ENCODE assay signal across 8 mouse cellular contexts in the genomic region with DNA sequence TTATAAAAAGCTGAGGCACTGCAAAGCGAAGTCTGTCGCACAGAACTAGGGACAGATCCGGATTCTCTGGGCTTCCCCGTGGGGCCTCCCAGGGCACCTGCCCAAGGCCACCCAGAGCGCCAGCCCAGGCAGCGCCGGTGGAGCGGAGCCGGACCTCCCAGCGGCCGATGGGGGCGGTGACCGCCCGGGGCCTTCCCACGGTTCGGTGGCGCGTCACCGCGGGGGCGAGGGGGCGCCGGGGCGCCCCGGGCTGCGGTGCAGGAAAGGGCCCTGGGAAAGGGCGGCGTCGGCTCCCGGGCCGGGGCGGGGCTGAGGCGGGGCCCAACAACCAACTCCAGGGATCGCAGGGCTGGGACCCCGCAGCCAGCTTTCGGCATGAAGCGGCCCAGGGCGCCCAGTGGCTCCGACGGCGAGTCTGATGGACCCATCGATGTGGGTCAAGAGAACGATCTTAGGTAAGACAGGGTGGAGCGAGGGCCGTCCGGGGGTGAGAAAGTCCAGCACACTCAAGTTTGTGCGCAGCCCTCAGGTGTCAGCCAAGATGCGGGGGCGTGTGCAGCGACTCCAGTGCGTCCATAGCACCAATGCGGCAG. TPM values are rescaled to one million over a fixed set of nuclear protein-coding genes. Genes with fewer than 3 reads are reported as not detected.
A peak's percentile ranks its signal among the peaks of the same experiment; 100 is the strongest.
DNase-seq lines count a peak whose midpoint lies in the region; ATAC-seq and TF ChIP-seq lines count a peak whose summit lies in the region.

A gene (plus strand): TSS at position 65 of the 593 bp plus-strand sequence.

- TF ChIP-seq CTCF in CH12.LX (conservative IDR thresholded peaks at IDR 0.05 in 1 of 2, IDR thresholded peaks at IDR 0.05 in 1 of 2; ENCODE audit: low read depth in 2 of 2, low read length in 2 of 2), result no peak
- peak; percentile 34 for TF ChIP-seq CTCF in heart, adult 2 months (IDR thresholded peaks at IDR 0.05)
- no peak for TF ChIP-seq CTCF in intestine, postnatal 0 days (IDR thresholded peaks at IDR 0.05; ENCODE audit: low read depth)
- no peak for TF ChIP-seq CTCF in liver, postnatal 0 days (IDR thresholded peaks at IDR 0.05; ENCODE audit: low read depth)
- TF ChIP-seq CTCF in olfactory bulb, adult 2 months (IDR thresholded peaks at IDR 0.05; ENCODE audit: insufficient read depth, low read depth, low read length), result no peak

- no peak for TF ChIP-seq EP300 in CH12.LX (IDR thresholded peaks at IDR 0.05; ENCODE audit: low read length)
- no peak for TF ChIP-seq EP300 in heart, adult 2 months (IDR thresholded peaks at IDR 0.05; ENCODE audit: insufficient read depth, low read depth, low read length)
- no peak for TF ChIP-seq EP300 in liver, postnatal 0 days (IDR thresholded peaks at IDR 0.05; ENCODE audit: low read depth)

- in situ Hi-C loops in CH12.LX (cut with MboI; ENCODE audit: low pct_ligation_motif_present, low pct_unique_long_range_greater_than_20kb, low sequenced_read_pairs), result no loop called here

- H3K79me2 ChIP-seq in CH12.LX (replicated peaks; ENCODE audit: control insufficient read depth, extremely low read depth, insufficient read depth, poor library complexity, severe bottlenecking), result no peaks in the 10 kb centered on the region
- no peaks in the 10 kb centered on the region for H3K79me2 ChIP-seq in heart, adult 2 months (replicated peaks; ENCODE audit: control insufficient read depth, insufficient read depth, low read length)

- no peak within 1 kb of the TSS for H3K27ac ChIP-seq in CH12.LX (ENCODE audit: insufficient read depth, low read depth)
- H3K27ac ChIP-seq in heart, adult 2 months, result peak within 1 kb of the TSS; percentile 71
- H3K27ac ChIP-seq in intestine, postnatal 0 days (ENCODE audit: low read depth, low read length), result no peak within 1 kb of the TSS
- H3K27ac ChIP-seq in liver, postnatal 0 days (ENCODE audit: low read depth), result 0 out of 2 replicates have a peak within 1 kb of the TSS, but pooled peaks have one; percentile 39
- H3K27ac ChIP-seq in olfactory bulb, adult 2 months (ENCODE audit: insufficient read depth, low read depth, low read length), result no peak within 1 kb of the TSS

- 2% methylated on average over 52 of the region's 52 CpGs for WGBS in heart, adult 2 months
- 1% methylated on average over 45 of the region's 52 CpGs for WGBS in intestine, postnatal 0 days
- WGBS in liver, postnatal 0 days (ENCODE audit: insufficient replicate concordance), result 4% methylated on average over 49 of the region's 52 CpGs
- 9% methylated on average over 52 of the region's 52 CpGs for WGBS in olfactory bulb, adult 2 months

- no peak for TF ChIP-seq POLR2A in CH12.LX (IDR thresholded peaks at IDR 0.05; ENCODE audit: low read depth, low read length)
- TF ChIP-seq POLR2A in heart, adult 2 months (IDR thresholded peaks at IDR 0.05; ENCODE audit: insufficient read depth, low read depth, low read length), result peak; percentile 66
- TF ChIP-seq POLR2A in olfactory bulb, adult 2 months (IDR thresholded peaks at IDR 0.05; ENCODE audit: insufficient read depth, low read depth, low read length), result no peak

- no peak within 1 kb of the TSS for H3K9ac ChIP-seq in CH12.LX (ENCODE audit: insufficient read depth, low read depth)
- peak within 1 kb of the TSS; percentile 57 for H3K9ac ChIP-seq in heart, adult 2 months (ENCODE audit: low read depth, low read length)
- H3K9ac ChIP-seq in intestine, postnatal 0 days (ENCODE audit: low read depth, low read length), result peak within 1 kb of the TSS; percentile 40
- H3K9ac ChIP-seq in liver, postnatal 0 days (replicated peaks), result peak within 1 kb of the TSS; percentile 54

- peaks cover 21 to 57% of the 10 kb centered on the region in 2 experiments for H3K4me1 ChIP-seq in CH12.LX (ENCODE audit: control insufficient read depth in 1 of 2, insufficient read depth in 2 of 2)
- H3K4me1 ChIP-seq in heart, adult 2 months (ENCODE audit: control insufficient read depth, insufficient read depth, low read length), result peaks cover 14% of the 10 kb centered on the region
- H3K4me1 ChIP-seq in intestine, postnatal 0 days (replicated peaks; ENCODE audit: control insufficient read depth, insufficient read depth, low read length), result 0 out of 2 replicates have a peak, but pooled peaks cover 4% of the 10 kb centered on the region
- H3K4me1 ChIP-seq in liver, postnatal 0 days (ENCODE audit: insufficient read depth), result peaks cover 11% of the 10 kb centered on the region; the same call in 1 of the 2 replicates
- H3K4me1 ChIP-seq in olfactory bulb, adult 2 months (ENCODE audit: control insufficient read depth, insufficient read depth, low read length), result peaks cover 7% of the 10 kb centered on the region

- intact Hi-C loops in heart, adult 2 months (cut with DNase I), result no loop called here

- H3K36me3 ChIP-seq in CH12.LX (replicated peaks in 1 of 2; ENCODE audit: control insufficient read depth in 1 of 2, insufficient read depth in 1 of 2, low read length in 1 of 2), result no peaks in the 10 kb centered on the region
- H3K36me3 ChIP-seq in heart, adult 2 months (ENCODE audit: control insufficient read depth, insufficient read depth, low read length), result no peaks in the 10 kb centered on the region; the same call in 1 of the 2 replicates
- H3K36me3 ChIP-seq in intestine, postnatal 0 days (ENCODE audit: control insufficient read depth, insufficient read depth), result no peaks in the 10 kb centered on the region
- H3K36me3 ChIP-seq in liver, postnatal 0 days (replicated peaks; ENCODE audit: insufficient read depth, low read length), result no peaks in the 10 kb centered on the region

- peaks cover 86% of the 10 kb centered on the region for H3K27me3 ChIP-seq in CH12.LX (replicated peaks)
- H3K27me3 ChIP-seq in heart, adult 2 months (ENCODE audit: control insufficient read depth, insufficient read depth, low read length), result no peaks in the 10 kb centered on the region
- H3K27me3 ChIP-seq in intestine, postnatal 0 days (replicated peaks; ENCODE audit: control insufficient read depth, insufficient read depth, low read length), result peaks cover 20% of the 10 kb centered on the region; the same call in 1 of the 2 replicates
- peaks cover 29% of the 10 kb centered on the region for H3K27me3 ChIP-seq in liver, postnatal 0 days (ENCODE audit: insufficient read depth, low read length)

- no peak for DNase-seq in CH12.LX (ENCODE audit: extremely low read depth)
- DNase-seq in adrenal gland, postnatal 4 days (ENCODE audit: low spot score in 2 of 2), result no peak
- DNase-seq in heart, adult 2 months, result peak; percentile 85 to 87
- peak; percentile 63 for DNase-seq in liver, postnatal 0 days
- DNase-seq in cerebellum, postnatal 4 days (ENCODE audit: low spot score in 2 of 2), result no peak

- no peaks in the 10 kb centered on the region for H3K9me3 ChIP-seq in CH12.LX (replicated peaks; ENCODE audit: low read length)
- no peaks in the 10 kb centered on the region for H3K9me3 ChIP-seq in intestine, postnatal 0 days (ENCODE audit: control insufficient read depth)
- H3K9me3 ChIP-seq in liver, postnatal 0 days (ENCODE audit: low read length), result no peaks in the 10 kb centered on the region

- TF ChIP-seq RAD21 in CH12.LX (IDR thresholded peaks at IDR 0.05; ENCODE audit: low read depth, low read length), result no peak

- dilution Hi-C loops in CH12.LX (cut with MboI; ENCODE audit: extremely low pct_ligation_motif_present, extremely low pct_unique_long_range_greater_than_20kb, low sequenced_read_pairs), result no loop called here

- no peak within 1 kb of the TSS for H3K4me3 ChIP-seq in CH12.LX (replicated peaks in 1 of 3; ENCODE audit: low read depth in 2 of 3, low read length in 2 of 3, poor library complexity in 1 of 3)
- peak within 1 kb of the TSS; percentile 51 for H3K4me3 ChIP-seq in heart, adult 2 months
- H3K4me3 ChIP-seq in intestine, postnatal 0 days (ENCODE audit: low read depth, low read length), result peak within 1 kb of the TSS; percentile 50
- H3K4me3 ChIP-seq in liver, postnatal 0 days (ENCODE audit: low read depth, low read length), result peak within 1 kb of the TSS; percentile 48
- peak within 1 kb of the TSS; percentile 27 for H3K4me3 ChIP-seq in olfactory bulb, adult 2 months (ENCODE audit: insufficient read depth, low read depth, low read length)

- peak within 1 kb of the TSS; percentile 27 for H3K4me2 ChIP-seq in CH12.LX (ENCODE audit: insufficient read depth, low read depth, poor library complexity, severe bottlenecking)
- peak within 1 kb of the TSS; percentile 88 for H3K4me2 ChIP-seq in intestine, postnatal 0 days (replicated peaks; ENCODE audit: low read depth)
- peak within 1 kb of the TSS; percentile 70 for H3K4me2 ChIP-seq in liver, postnatal 0 days (ENCODE audit: low read depth, low read length)

- peak; percentile 70; the same call in 1 of the 2 replicates for ATAC-seq in intestine, postnatal 0 days
- peak; percentile 75 for ATAC-seq in liver, postnatal 0 days
- no peak for ATAC-seq in erythroid progenitor cell, adult 5-6 weeks (replicated peaks; ENCODE audit: low FRiP score, poor library complexity, severe bottlenecking)

TF ChIP-seq in CH12.LX, 34 proteins besides CTCF, POLR2A, EP300 and RAD21 (continues in another document):
- TF ChIP-seq TCF12 (IDR thresholded peaks at IDR 0.05; ENCODE audit: low read depth, low read length) (peak; percentile 64; the same call in 1 of the 2 replicates), UBTF (IDR thresholded peaks at IDR 0.05; ENCODE audit: low read depth, low read length) (peak; percentile 68; the same call in 1 of the 2 replicates), CHD2 (IDR thresholded peaks at IDR 0.05; ENCODE audit: low read length) (no peak), JUND (conservative IDR thresholded peaks at IDR 0.05; ENCODE audit: low read depth, low read length) (no peak), JUN (IDR thresholded peaks at IDR 0.05; ENCODE audit: insufficient read depth, low read depth, low read length) (no peak), NELFE (IDR thresholded peaks at IDR 0.05; ENCODE audit: low read depth, low read length) (no peak), KAT2A (IDR thresholded peaks at IDR 0.05; ENCODE audit: insufficient replicate concordance, low read length) (no peak), HCFC1 (IDR thresholded peaks at IDR 0.05; ENCODE audit: low read depth, low read length) (no peak), IRF4 (IDR thresholded peaks at IDR 0.05; ENCODE audit: low read depth, low read length) (0 out of 2 replicates have a peak, but pooled peaks have one; percentile 26)

RNA-seq across cellular contexts. Expression of the gene that starts here (rescaled TPM):
- total RNA-seq in CH12.LX (2012; rRNA removed) (not detected in 2 replicates), CH12.LX (2014; rRNA removed) (not detected in 2 replicates)
- not detected in 2 replicates for polyA plus RNA-seq in CH12.LX (2012; ENCODE audit: insufficient read length, low read depth)
- total RNA-seq in adrenal gland, postnatal 4 days (2021), result 10 to 100 TPM; 12.4 to 17.6 TPM
- 10 to 100 TPM; 15.8 to 16.5 TPM for total RNA-seq in heart, adult 2 months (2021)
- 16.8 and 21.3 TPM in 2 replicates for polyA plus RNA-seq in heart, adult 2 months (2012; rRNA removed)
- 4.3 and 4.5 TPM in 2 replicates for polyA plus RNA-seq in intestine, postnatal 0 days (2015; fragmentation: Nextera tagmentation; extraction: Ambion mirVana)
- 0.78 and 0.81 TPM in 2 replicates for polyA plus RNA-seq in liver, postnatal 0 days (2015; fragmentation: Nextera tagmentation; extraction: Ambion mirVana)
- not detected in 2 replicates for polyA plus RNA-seq in olfactory bulb, adult 2 months (2012; ENCODE audit: insufficient read depth, insufficient read length, low replicate concordance, missing spikeins)
- total RNA-seq in erythroid progenitor cell, adult 5-6 weeks (2015; ENCODE audit: low replicate concordance), result 0.72 TPM in 1 of 2 replicates, not detected in the other
- 0.13 TPM in 1 of 2 replicates, not detected in the other for total RNA-seq in erythroid progenitor cell, adult 5-6 weeks (2017; ENCODE audit: low replicate concordance)

Comparison
In these comparisons a context has a peak if more than half of its experiments do, and no peak if none do; other contexts are left out.
1. RNA of the gene that starts here (total RNA-seq): 12.4 to 17.6 TPM in adrenal gland, postnatal 4 days and 15.8 to 16.5 TPM in heart, adult 2 months; not detected in CH12.LX and 0.13 to 0.72 TPM in erythroid progenitor cell, adult 5-6 weeks; every median in the first group is over 4 times any median in the second.
2. Peak in DNase-seq, ATAC-seq, H3K4me3 ChIP-seq, H3K27ac ChIP-seq, H3K9ac ChIP-seq and H3K4me2 ChIP-seq in liver, postnatal 0 days; RNA of the gene not detected or under 1 TPM.
3. DNase-seq: peak in heart, adult 2 months (2 of 2); none in CH12.LX (single experiment), adrenal gland, postnatal 4 days (0 of 2) and cerebellum, postnatal 4 days (0 of 2).
4. H3K4me2 ChIP-seq: peak in every context shown above with its lines; median percentile 88 in intestine, postnatal 0 days; 70 in liver, postnatal 0 days; 27 in CH12.LX.
5. H3K4me3 ChIP-seq: peak in heart, adult 2 months (single experiment), intestine, postnatal 0 days (single experiment) and olfactory bulb, adult 2 months (single experiment); none in CH12.LX (0 of 3).